Mouse (Mus musculus) bone marrow macrophage, adult 2 months (primary cell): ENCODE measurements around the gene Kcnmb2. TPM values are rescaled to one million over a fixed set of nuclear protein-coding genes. Genes with fewer than 3 reads are reported as not detected.

Experiments
- H3K27ac ChIP-seq: 2 replicates; pipeline ENCODE4 v1.5.1; 2012; ENCODE audit warnings: low read depth, low read length; ENCODE audit not compliant: insufficient read depth
- H3K4me1 ChIP-seq: 2 replicates; pipeline ENCODE4 v1.6.1; 2012; ENCODE audit warnings: low read length; ENCODE audit not compliant: control insufficient read depth, insufficient read depth
- H3K4me3 ChIP-seq: 2 replicates; pipeline ENCODE4 v1.5.1; 2012; ENCODE audit warnings: mild to moderate bottlenecking, low read length, moderate library complexity; ENCODE audit not compliant: insufficient read depth
- CTCF ChIP-seq: IDR thresholded peaks from 2 replicates; pipeline ENCODE4 v1.5.1; 2012; ENCODE audit warnings: low read depth, mild to moderate bottlenecking, low read length, moderate library complexity
- POLR2A ChIP-seq: IDR thresholded peaks from 2 replicates; pipeline ENCODE4 v1.6.1; 2012; ENCODE audit warnings: mild to moderate bottlenecking, low read depth, low read length, borderline replicate concordance
- polyA plus RNA-seq: library from polyadenylated mRNA; stranded (reverse); fragments of >200 nt; gene quantifications from 2 replicates; pipeline ENCODE4 v1.2.4, GENCODE M21; 2012; ENCODE audit not compliant: missing spikeins, insufficient read depth, insufficient read length

Kcnmb2 gene
- polyA plus RNA-seq, 1 experiment: not detected

DNA sequence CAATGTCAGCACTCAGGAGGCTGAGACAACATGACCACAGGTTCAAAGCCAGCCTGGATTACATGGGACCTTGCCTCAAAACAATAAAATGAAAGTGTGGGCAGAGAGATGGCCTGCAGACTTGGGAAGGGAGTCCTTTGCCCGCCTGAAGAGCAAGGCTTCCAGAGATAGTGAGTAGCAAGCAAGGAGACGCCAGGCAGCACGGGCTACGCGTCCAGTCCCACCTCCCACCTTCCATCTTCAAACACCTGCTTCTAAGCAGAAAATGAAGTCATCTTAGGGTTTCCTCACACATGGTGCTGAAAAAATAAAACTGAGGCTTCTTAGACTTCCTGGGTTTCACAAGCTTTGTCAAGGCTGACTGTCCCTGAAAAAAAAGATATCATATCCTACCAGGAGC lies 109.3 kb downstream of the Kcnmb2 start:
- Histone ChIP-seq H3K27ac (no peak overlapping the region), H3K4me1 (no peaks in the 10 kb centered on the region), H3K4me3 (no peak overlapping the region)
- no peak for TF ChIP-seq POLR2A
- TF ChIP-seq CTCF: no peak

DNA sequence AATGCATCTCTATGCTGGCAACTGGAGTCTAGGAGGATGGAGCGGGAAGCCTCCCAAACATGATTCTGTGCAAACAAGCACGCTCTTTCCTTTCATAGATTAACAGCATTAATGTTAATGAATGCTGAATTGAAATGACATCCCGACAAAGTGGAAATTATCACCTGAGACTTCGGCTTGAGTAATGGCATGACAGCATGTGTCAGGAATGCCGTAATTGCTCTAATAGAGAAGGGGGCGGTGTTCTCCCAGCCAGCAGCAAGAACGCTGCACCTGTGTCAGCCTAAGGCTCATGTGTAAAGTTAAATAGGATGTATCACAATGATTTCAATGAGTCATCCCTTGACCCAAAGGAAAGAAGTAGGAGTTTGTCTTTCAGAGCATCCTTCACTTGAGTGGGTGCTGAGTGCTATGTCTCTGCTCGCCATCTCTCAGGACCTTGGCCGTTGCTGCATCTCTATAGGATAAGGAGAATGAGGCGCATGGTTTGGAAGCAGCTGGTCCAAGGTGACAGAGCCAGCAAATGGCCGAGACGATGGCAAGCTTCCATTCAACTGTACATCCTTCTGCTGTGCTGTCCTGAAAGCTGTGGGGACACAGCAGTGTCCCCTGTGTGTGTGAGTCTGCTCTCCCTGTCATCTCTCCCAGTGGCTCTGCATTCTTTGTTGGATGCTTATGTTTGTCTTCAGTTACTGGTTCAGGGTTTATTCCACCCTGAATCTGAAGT lies 110.1 kb downstream of the Kcnmb2 start:
- no peak overlapping the region for H3K27ac ChIP-seq
- no peak for TF ChIP-seq POLR2A
- TF ChIP-seq CTCF: no peak

DNA sequence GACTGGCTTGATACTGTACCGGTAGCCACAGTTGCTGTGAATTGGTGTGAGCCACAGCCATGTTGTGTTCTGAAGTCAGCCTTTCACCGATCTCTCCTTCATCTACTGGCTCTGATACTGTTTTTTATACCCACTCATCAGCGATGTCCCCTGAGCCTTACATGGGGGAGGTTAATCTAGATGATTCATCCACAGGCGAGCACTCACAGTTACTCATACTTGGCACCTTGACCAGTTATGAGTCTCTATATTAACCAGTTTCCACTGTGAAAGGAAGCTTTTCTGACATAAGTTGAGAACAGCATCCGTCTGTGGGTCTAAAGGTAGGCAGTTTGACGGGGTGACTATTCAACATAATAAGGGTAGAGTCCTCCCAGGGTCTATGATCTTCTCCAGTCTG lies 118.7 kb downstream of the Kcnmb2 start:
- H3K4me1 ChIP-seq: no peaks in the 10 kb centered on the region
- no peak overlapping the region for H3K4me3 ChIP-seq
- H3K27ac ChIP-seq: no peak overlapping the region
- TF ChIP-seq CTCF (no peak), POLR2A (no peak)

More for the DNA sequence above, 110.1 kb downstream of the Kcnmb2 start:
- no peaks in the 10 kb centered on the region for H3K4me1 ChIP-seq
- H3K4me3 ChIP-seq: no peak overlapping the region

DNA sequence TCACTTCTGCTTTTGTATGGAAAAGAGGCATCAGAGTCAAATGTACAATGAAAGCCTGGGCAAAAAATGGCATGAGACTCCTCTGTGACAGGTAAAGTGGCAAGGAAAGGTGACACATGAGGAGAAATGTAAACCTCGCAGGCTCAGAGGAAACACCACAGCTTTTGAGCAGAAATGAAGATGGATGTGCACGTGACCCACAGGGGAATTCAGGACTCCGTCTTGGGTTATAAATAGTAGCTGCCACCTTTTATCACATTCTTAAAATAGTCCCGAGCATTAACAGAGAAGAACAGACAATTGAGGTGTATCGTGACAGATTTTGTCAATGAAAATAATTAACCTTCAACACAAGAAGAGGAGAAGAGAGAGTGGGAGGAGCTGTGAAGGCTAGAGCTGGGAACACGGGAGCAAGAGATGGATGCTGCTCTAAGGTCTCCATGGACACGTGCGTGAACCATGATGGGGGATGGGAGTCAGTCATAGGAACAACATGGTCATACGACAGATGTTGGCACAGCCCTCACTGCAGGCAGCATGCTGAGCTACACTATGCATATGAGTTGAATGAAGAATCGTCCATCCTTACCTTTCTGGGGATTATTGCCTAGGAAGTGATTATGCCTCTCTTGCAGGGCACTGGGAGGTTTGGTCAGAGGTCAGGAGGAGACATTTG lies 127.2 kb downstream of the Kcnmb2 start:
- TF ChIP-seq POLR2A (no peak), CTCF (no peak)
- Histone ChIP-seq H3K4me1 (no peaks in the 10 kb centered on the region), H3K27ac (no peak overlapping the region), H3K4me3 (no peak overlapping the region)

DNA sequence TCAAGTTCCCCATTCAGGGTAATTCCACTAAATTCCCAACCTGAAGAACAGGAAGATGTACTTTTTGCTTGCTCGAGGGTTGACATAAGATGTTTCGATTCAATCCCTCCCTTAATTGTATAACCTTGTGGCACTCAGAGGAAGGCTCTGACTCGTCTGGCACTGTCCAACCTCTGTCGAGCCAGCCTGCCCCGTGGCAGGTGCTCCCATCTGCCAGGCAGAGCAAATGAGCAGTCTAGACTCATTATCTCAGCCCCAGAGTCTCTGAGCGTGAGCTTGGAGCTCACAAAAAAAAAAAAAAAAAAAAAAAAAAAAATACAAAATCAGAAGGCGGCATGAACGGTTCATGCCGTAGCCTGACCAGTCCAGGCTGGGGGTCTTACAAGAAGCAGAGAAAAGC lies 130.1 kb downstream of the Kcnmb2 start:
- H3K4me1 ChIP-seq: no peaks in the 10 kb centered on the region
- H3K27ac ChIP-seq: no peak overlapping the region
- H3K4me3 ChIP-seq: no peak overlapping the region
- TF ChIP-seq CTCF (no peak), POLR2A (no peak)

DNA sequence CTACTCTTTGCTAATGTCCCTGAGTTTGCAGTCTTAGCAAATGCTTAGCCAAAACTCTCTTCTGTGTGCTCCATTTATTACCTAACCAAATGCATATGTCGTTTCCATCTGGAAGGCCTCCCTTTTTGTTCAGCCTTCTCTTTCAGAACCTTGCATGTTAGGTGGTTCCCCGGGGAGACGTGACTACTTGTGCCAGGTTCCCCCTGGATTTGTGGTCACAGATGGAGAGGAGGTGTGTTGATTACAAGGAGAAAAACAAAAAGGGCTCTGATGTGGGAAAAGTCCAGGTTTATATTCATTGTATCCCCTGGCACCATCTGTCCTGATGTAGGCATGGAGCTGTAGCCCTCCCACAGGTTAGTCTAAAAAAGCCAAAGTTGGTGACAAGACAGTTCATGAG lies 141.5 kb downstream of the Kcnmb2 start:
- Histone ChIP-seq H3K27ac (no peak overlapping the region), H3K4me3 (no peak overlapping the region), H3K4me1 (no peaks in the 10 kb centered on the region)
- TF ChIP-seq CTCF (no peak), POLR2A (no peak)

DNA sequence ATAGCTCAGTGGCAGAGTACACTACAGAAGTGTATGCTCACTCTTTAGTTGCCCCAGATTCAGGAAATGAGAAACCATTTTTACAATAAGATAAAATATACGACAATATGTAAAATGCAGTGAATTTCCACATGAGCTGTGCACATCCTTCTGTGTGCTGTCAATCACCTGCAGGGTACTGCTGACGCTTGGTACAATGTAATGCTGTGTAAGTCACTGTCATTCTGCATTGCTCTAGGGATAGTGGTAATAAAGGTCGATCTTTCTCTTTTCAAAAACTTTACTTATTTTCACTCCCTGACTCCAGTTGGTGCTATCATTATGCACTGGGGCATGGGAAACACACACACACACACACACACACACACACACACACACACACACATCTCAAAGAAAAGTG lies 146.5 kb downstream of the Kcnmb2 start:
- no peaks in the 10 kb centered on the region for H3K4me1 ChIP-seq
- no peak overlapping the region for H3K4me3 ChIP-seq
- TF ChIP-seq CTCF: no peak
- no peak for TF ChIP-seq POLR2A
- no peak overlapping the region for H3K27ac ChIP-seq

DNA sequence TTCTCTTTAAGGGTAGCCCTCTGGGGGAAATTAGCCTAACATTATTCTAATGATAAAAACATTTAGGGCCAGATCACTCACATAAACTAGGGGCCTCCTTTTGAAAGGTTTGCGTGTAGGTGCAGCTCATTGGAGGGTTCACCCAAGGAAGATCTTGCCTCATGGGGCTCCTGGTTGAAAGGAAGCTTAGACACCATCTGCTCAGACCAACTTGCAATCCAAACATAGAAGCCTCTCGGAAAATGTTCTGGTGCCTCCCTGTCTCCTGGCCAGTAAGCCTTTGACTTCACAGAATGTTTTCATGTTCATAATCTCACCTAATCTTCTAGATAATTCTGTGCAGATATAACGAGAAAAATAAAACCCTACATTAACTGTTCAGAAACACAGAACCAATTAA lies 150.3 kb downstream of the Kcnmb2 start:
- H3K4me3 ChIP-seq: no peak overlapping the region
- no peaks in the 10 kb centered on the region for H3K4me1 ChIP-seq
- TF ChIP-seq CTCF: no peak
- TF ChIP-seq POLR2A: no peak
- H3K27ac ChIP-seq: no peak overlapping the region

DNA sequence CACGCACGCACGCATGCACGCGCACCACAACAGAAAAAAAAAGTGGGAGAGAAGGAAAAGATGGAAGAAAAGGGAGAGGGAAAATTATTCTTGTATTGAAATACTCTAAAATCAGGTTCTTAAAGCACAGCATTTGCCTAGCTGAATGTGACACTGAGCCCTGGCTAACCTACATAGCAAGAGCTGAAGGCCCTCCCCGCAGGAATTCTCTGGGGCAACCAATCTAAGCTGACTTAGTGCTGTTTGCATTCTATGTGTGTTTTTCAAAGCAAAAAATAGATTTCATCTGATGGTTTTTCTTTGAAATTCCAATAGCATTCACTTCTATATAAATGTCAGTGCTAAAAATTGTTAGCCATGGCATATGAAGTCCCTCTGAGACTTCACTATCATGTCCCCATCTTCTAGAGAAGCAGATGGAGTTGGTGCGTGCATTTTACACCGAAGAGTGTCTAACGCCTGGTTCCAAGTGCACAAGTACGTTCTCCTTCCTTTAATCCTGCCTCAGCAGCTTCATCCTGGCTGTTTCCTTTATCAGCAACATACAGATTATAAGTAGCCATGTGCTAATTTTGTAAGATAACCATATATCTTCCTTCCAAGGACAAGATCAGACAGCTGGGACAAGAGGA lies 151.4 kb downstream of the Kcnmb2 start:
- TF ChIP-seq CTCF (no peak), POLR2A (no peak)
- Histone ChIP-seq H3K27ac (no peak overlapping the region), H3K4me3 (no peak overlapping the region), H3K4me1 (no peaks in the 10 kb centered on the region)
